Mouse (Mus musculus) forebrain, postnatal 0 days (tissue): ENCODE results near the gene Cnp. TPM values are rescaled to one million over a fixed set of nuclear protein-coding genes. Genes with fewer than 3 reads are reported as not detected.

ENCODE experiments used
- ATAC-seq: fragments of 200-750 bp; cut with Nextera tagmentation; 2 replicates; pipeline ENCODE4 v1.8.0; 2017; ENCODE audit warnings: mild to moderate bottlenecking, moderate library complexity
- DNase-seq: peaks from one replicate; pipeline ENCODE4 v3.0.0-alpha.2; 2015
- H3K27ac ChIP-seq: fragments of 300-500 bp; sonication (generic); 2 replicates; pipeline ENCODE4 v1.5.1; 2014; ENCODE audit warnings: low read depth, mild to moderate bottlenecking, antibody characterized with exemption, low read length, moderate library complexity, mixed read lengths
- H3K27me3 ChIP-seq: fragments of 300-500 bp; sonication (generic); 2 replicates; pipeline ENCODE4 v1.6.1; 2014; ENCODE audit warnings: mild to moderate bottlenecking, low read length, mixed read lengths; ENCODE audit not compliant: insufficient read depth
- H3K36me3 ChIP-seq: fragments of 300-500 bp; sonication (generic); 2 replicates; pipeline ENCODE4 v1.6.1; 2014; ENCODE audit warnings: mild to moderate bottlenecking, moderate library complexity; ENCODE audit not compliant: insufficient read depth
- H3K4me1 ChIP-seq: fragments of 300-500 bp; sonication (generic); 2 replicates; pipeline ENCODE4 v1.6.1; 2014; ENCODE audit warnings: antibody characterized with exemption; ENCODE audit not compliant: insufficient read depth
- H3K4me2 ChIP-seq: fragments of 300-500 bp; sonication (generic); 2 replicates; pipeline ENCODE4 v1.6.1; 2014; ENCODE audit warnings: low read depth, mild to moderate bottlenecking, moderate library complexity
- H3K4me3 ChIP-seq: fragments of 300-500 bp; sonication (generic); 2 replicates; pipeline ENCODE4 v1.5.1; 2014; ENCODE audit warnings: low read depth, low read length, mixed read lengths
- H3K9ac ChIP-seq: fragments of 300-500 bp; sonication (generic); 2 replicates; pipeline ENCODE4 v1.6.1; 2014; ENCODE audit warnings: mild to moderate bottlenecking
- H3K9me3 ChIP-seq: fragments of 300-500 bp; sonication (generic); 2 replicates; pipeline ENCODE4 v1.6.1; 2016; ENCODE audit warnings: low read length
- CTCF ChIP-seq: sonication (generic); IDR thresholded peaks from 2 replicates; pipeline ENCODE4 v1.5.1; 2016; ENCODE audit warnings: antibody characterized with exemption, control low read depth, low read depth
- WGBS: fragments of 180-500 bp; shearing (Covaris S2); extraction: QIAGEN DNeasy Blood & Tissue Kit; methylation state at CpG from one replicate; pipeline ENCODE4 v1.1.7; 2014; 5-methylcytosine and 5-hydroxymethylcytosine counted together
- polyA plus RNA-seq: library from polyadenylated mRNA; unstranded; fragments of >200 nt; fragmentation: Nextera tagmentation; extraction: Ambion mirVana; gene quantifications from 2 replicates; pipeline ENCODE4 v1.2.1, GENCODE M21; 2015
- total RNA-seq: library from RNA; depleted of rRNA; stranded (reverse); fragments of >200 nt; gene quantifications from 2 replicates; pipeline ENCODE4 v1.2.3, GENCODE M21; 2014

Cnp gene
- total and polyA plus RNA-seq, 2 experiments from 2014 or later, result 41.5 to 56.2 TPM

DNA sequence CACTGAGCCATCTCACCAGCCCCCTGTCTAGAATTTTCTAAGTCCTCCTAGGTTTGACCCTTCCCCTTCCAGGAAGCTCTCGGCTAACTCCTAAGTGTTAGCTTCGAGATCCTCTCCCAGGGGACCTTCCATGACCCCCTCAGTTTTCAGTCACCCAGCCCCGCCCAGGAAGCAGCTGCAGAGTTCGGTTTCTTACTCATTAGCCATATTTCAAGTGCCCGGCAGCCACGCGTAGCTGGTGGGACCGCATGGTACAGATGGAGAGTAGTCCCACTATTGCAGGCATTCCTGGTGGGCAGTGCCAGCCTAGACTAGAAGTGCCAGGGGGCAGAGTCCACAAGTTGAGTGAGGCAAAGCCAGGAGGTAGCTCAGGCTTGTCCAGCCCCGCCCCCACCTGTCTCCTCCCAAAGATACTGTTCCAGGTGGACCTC, 6.9 kb upstream of the Cnp start:
- no peak overlapping the region for H3K9ac ChIP-seq
- H3K4me3 ChIP-seq, result no peak overlapping the region
- no peaks in the 10 kb centered on the region for H3K4me1 ChIP-seq
- TF ChIP-seq CTCF, result no peak
- H3K27ac ChIP-seq, result no peak overlapping the region
- no peaks in the 10 kb centered on the region for H3K36me3 ChIP-seq
- DNase-seq, result no peak
- WGBS, result 70% methylated on average over 9 of the region's 9 CpGs
- H3K27me3 ChIP-seq, result peaks cover 6% of the 10 kb centered on the region
- H3K9me3 ChIP-seq, result no peaks in the 10 kb centered on the region
- no peak overlapping the region for H3K4me2 ChIP-seq
- no peak for ATAC-seq

DNA sequence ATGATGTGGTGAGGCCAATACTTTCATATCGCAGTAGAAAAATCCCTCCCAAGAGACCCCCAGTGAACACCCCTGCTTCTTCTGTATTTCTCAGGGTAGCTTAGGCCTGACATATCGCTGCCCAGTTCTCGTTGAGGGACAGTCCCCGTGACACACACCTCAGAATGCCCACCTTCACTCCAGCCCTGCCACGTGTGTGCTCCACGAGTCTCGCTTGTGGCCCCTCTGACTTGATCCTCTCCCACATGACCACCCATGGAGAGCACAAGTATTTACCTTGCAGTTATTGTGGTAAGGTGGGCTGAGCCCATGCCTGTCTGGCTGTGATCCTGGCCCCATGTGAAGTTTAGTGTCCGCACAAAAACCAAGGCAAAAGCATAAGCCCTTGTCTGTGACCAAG, 6.0 kb upstream of the Cnp start:
- TF ChIP-seq CTCF, result no peak
- Histone ChIP-seq H3K4me2 (no peak overlapping the region), H3K27ac (no peak overlapping the region), H3K9ac (no peak overlapping the region), H3K9me3 (no peaks in the 10 kb centered on the region), H3K4me1 (no peaks in the 10 kb centered on the region), H3K36me3 (no peaks in the 10 kb centered on the region), H3K4me3 (no peak overlapping the region), H3K27me3 (peaks cover 6% of the 10 kb centered on the region)
- WGBS, result 83% methylated on average over 8 of the region's 8 CpGs
- no peak for ATAC-seq
- DNase-seq, result no peak

GRCm38 (mm10) chr11:100569789-100570188, 4.9 kb upstream of the Cnp start:
- DNase-seq (no peak), ATAC-seq (no peak)
- no peak overlapping the region for H3K4me3 ChIP-seq
- no peaks in the 10 kb centered on the region for H3K9me3 ChIP-seq
- no peaks in the 10 kb centered on the region for H3K36me3 ChIP-seq
- 72% methylated on average over 9 of the region's 9 CpGs for WGBS
- H3K27me3 ChIP-seq, result peaks cover 6% of the 10 kb centered on the region
- no peak overlapping the region for H3K9ac ChIP-seq
- no peak overlapping the region for H3K4me2 ChIP-seq
- H3K27ac ChIP-seq, result no peak overlapping the region
- TF ChIP-seq CTCF, result no peak
- no peaks in the 10 kb centered on the region for H3K4me1 ChIP-seq

- peak overlapping the region; percentile 31 for H3K9ac ChIP-seq
- peak; percentile 92 for TF ChIP-seq CTCF
- peaks cover 6% of the 10 kb centered on the region for H3K27me3 ChIP-seq
- H3K4me1 ChIP-seq, result no peaks in the 10 kb centered on the region
- peak; percentile 91 for DNase-seq
- no peaks in the 10 kb centered on the region for H3K36me3 ChIP-seq
- ATAC-seq, result peak; percentile 75
- peak overlapping the region; percentile 49 for H3K4me2 ChIP-seq
- no peaks in the 10 kb centered on the region for H3K9me3 ChIP-seq
- peak overlapping the region; percentile 18 for H3K4me3 ChIP-seq
- no peak overlapping the region for H3K27ac ChIP-seq
- WGBS, result 9% methylated on average over 8 of the region's 8 CpGs
Measured at GRCm38 (mm10) chr11:100570430-100571201, 4.1 kb upstream of the Cnp start.

DNA sequence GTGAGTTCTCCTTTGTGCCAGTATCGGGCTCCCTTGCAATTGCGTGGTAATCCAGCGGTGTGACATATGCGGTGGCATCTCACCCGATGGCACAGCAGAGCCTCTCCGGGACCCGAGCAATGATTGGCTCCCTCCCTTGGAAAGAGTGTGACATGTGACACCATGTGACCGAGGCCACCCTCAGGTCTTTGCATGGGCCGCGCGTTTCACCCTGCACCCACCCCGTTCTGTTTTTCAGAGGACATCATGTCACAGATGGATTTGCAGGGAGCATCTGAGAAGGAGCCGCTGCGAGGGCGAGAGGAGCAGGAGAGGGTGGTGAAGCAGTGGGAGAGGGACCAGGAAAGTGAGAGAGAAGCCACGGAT, 3.5 kb upstream of the Cnp start:
- H3K9me3 ChIP-seq, result no peaks in the 10 kb centered on the region
- no peaks in the 10 kb centered on the region for H3K36me3 ChIP-seq
- 7% methylated on average over 16 of the region's 16 CpGs for WGBS
- peak overlapping the region; percentile 49 for H3K4me2 ChIP-seq
- no peak for TF ChIP-seq CTCF
- H3K27ac ChIP-seq, result no peak overlapping the region
- H3K4me1 ChIP-seq, result no peaks in the 10 kb centered on the region
- DNase-seq (peak; percentile 29), ATAC-seq (peak; percentile 56)
- H3K9ac ChIP-seq, result peak overlapping the region; percentile 31; the same call in 1 of the 2 replicates
- peaks cover 6% of the 10 kb centered on the region for H3K27me3 ChIP-seq
- peak overlapping the region; percentile 18 for H3K4me3 ChIP-seq

DNA sequence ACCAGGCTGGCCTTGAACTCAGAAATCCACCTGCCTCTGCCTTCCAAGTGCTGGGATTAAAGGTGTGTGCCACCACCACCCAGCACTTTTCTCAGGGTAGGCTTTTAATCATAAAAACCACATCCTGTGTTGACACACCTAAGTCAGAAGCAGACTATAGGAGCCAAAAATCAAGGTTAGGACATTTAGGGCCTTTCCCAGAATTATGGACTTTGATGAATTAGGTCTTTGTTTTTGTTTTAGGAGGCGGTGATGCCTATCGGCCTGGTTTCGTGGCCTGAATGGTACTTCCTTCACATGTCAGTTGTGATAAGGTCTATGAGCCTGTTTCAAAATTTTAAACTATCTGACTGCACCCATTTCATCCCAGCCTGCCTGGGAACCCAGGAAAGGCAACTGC, 516 bp upstream of the Cnp start:
- Histone ChIP-seq H3K27me3 (peaks cover 6% of the 10 kb centered on the region), H3K4me3 (no peak overlapping the region), H3K27ac (no peak overlapping the region), H3K9ac (no peak overlapping the region), H3K4me1 (no peaks in the 10 kb centered on the region), H3K9me3 (no peaks in the 10 kb centered on the region), H3K36me3 (peaks cover 4% of the 10 kb centered on the region; the same call in 1 of the 2 replicates), H3K4me2 (no peak overlapping the region; the same call in 1 of the 2 replicates)
- DNase-seq, result no peak
- WGBS, result 89% methylated on average over 3 of the region's 3 CpGs
- no peak for TF ChIP-seq CTCF
- no peak for ATAC-seq

GRCm38 (mm10) chr11:100575484-100575855, 766 bp downstream of the Cnp start:
- Histone ChIP-seq H3K9me3 (no peaks in the 10 kb centered on the region), H3K27ac (0 out of 2 replicates have a peak overlapping the region, but pooled peaks have one; percentile 36)

More at GRCm38 (mm10) chr11:100575484-100575855, 766 bp downstream of the Cnp start:
- peak overlapping the region; percentile 62 for H3K4me3 ChIP-seq
- no peaks in the 10 kb centered on the region for H3K4me1 ChIP-seq
- H3K36me3 ChIP-seq, result peaks cover 10% of the 10 kb centered on the region
- H3K4me2 ChIP-seq, result peak overlapping the region; percentile 79
- no peak for TF ChIP-seq CTCF
- 44% methylated on average over 2 of the region's 2 CpGs for WGBS
- H3K27me3 ChIP-seq, result peaks cover 6% of the 10 kb centered on the region
- ATAC-seq, result peak; percentile 8; the same call in 1 of the 2 replicates
- no peak for DNase-seq
- H3K9ac ChIP-seq, result peak overlapping the region; percentile 63
